In the genomic region with DNA sequence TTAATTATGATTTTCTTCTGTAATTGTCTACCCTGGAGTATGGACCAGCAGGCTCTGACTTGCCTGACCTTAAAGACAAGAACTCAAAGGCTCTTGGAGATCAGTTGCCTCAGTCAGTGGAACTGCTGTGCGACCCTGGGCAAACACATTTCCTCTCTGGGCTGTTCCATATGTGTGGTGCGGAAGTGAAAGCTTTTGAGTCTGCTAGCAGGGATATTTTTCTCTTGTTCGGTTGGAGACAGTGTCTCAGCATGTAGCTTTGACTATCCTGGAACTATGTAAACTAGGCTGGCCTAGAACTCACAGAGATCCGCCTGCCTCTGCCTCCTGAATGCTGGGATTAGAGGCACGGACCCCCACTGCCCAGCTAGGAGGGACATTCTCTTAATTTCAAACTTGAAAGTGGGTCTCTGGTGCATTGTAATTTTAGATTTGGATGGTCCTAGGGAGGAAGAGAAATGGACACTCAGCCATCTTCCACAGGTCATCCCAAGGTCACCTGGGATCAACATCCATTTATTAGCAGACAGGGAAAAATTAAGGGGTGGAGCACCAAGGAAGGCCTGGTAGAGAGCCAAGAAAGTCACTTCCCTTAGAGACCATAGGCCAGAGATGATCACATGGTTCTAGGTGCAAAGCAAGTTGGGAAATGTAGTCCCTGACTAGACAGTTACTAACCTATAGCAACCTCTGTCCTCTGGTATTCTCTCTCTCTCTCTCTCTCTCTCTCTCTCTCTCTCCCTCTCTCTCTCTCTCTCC, we compare ENCODE assay signal across 8 mouse cellular contexts.
DNase-seq lines count a peak whose midpoint lies in the region; ATAC-seq lines count a peak whose summit lies in the region.

No protein-coding gene starts in this region.

- H3K4me1 ChIP-seq in forebrain, embryonic 14.5 days (ENCODE audit: control insufficient read depth, insufficient read depth, low read length) = no peaks in the 10 kb centered on the region
- no peaks in the 10 kb centered on the region for H3K4me1 ChIP-seq in forebrain, embryonic 11.5 days (replicated peaks; ENCODE audit: control insufficient read depth, insufficient read depth, low read length)

- no peaks in the 10 kb centered on the region for H3K36me3 ChIP-seq in forebrain, embryonic 14.5 days (ENCODE audit: control insufficient read depth, insufficient read depth, low read length)
- no peaks in the 10 kb centered on the region for H3K36me3 ChIP-seq in forebrain, embryonic 11.5 days (ENCODE audit: control insufficient read depth, insufficient read depth, low read length)

- H3K9ac ChIP-seq in forebrain, embryonic 14.5 days (ENCODE audit: low read length) = no peak overlapping the region
- H3K9ac ChIP-seq in forebrain, embryonic 11.5 days (ENCODE audit: low read length) = no peak overlapping the region

- ATAC-seq in forebrain, embryonic 14.5 days = no peak
- no peak for ATAC-seq in forebrain, embryonic 11.5 days (replicated peaks; ENCODE audit: low FRiP score)
- ATAC-seq in granulocyte monocyte progenitor cell, adult 5-6 weeks (replicated peaks; ENCODE audit: poor library complexity, severe bottlenecking) = peak; percentile 58
- ATAC-seq in monocyte, adult 5-6 weeks (replicated peaks; ENCODE audit: insufficient number of reproducible peaks, low FRiP score, low TSS enrichment, poor library complexity, severe bottlenecking) = peak; percentile 69

- no peaks in the 10 kb centered on the region for H3K27me3 ChIP-seq in forebrain, embryonic 14.5 days (replicated peaks; ENCODE audit: control insufficient read depth, insufficient read depth, low read length)
- no peaks in the 10 kb centered on the region for H3K27me3 ChIP-seq in forebrain, embryonic 11.5 days (ENCODE audit: control insufficient read depth, insufficient read depth, low read length)

- H3K4me2 ChIP-seq in forebrain, embryonic 14.5 days (ENCODE audit: low read length) = no peak overlapping the region
- no peak overlapping the region for H3K4me2 ChIP-seq in forebrain, embryonic 11.5 days (ENCODE audit: low read depth, low read length, severe bottlenecking)

- H3K27ac ChIP-seq in forebrain, embryonic 14.5 days (ENCODE audit: low read depth, low read length) = no peak overlapping the region
- H3K27ac ChIP-seq in forebrain, embryonic 11.5 days (ENCODE audit: low read depth, low read length) = no peak overlapping the region

- H3K9me3 ChIP-seq in forebrain, embryonic 14.5 days (replicated peaks; ENCODE audit: control insufficient read depth, low read length) = no peaks in the 10 kb centered on the region
- no peaks in the 10 kb centered on the region for H3K9me3 ChIP-seq in forebrain, embryonic 11.5 days (ENCODE audit: control insufficient read depth, low read length)

- 92% methylated on average over 5 of the region's 5 CpGs for WGBS in forebrain, embryonic 14.5 days
- 88% methylated on average over 5 of the region's 5 CpGs for WGBS in forebrain, embryonic 11.5 days

- peak; percentile 59 for DNase-seq in forebrain, embryonic 14.5 days (ENCODE audit: low spot score)
- DNase-seq in forebrain, embryonic 11.5 days (ENCODE audit: low spot score) = no peak
- DNase-seq in CD4-positive, CD25-positive, alpha-beta regulatory T cell, adult 2 months (ENCODE audit: low read depth, low spot score) = peak; percentile 60
- DNase-seq in kidney, postnatal 14 days = peak; percentile 55
- no peak for DNase-seq in cerebellum, adult 11 months
- no peak for DNase-seq in right cerebral cortex, postnatal 36 days (ENCODE audit: low spot score in 2 of 2)

- no peak overlapping the region for H3K4me3 ChIP-seq in forebrain, embryonic 14.5 days (ENCODE audit: low read depth, low read length)
- no peak overlapping the region for H3K4me3 ChIP-seq in forebrain, embryonic 11.5 days (ENCODE audit: low read depth, low read length)

Comparison
In these comparisons a context has a peak if more than half of its experiments do, and no peak if none do; other contexts are left out.
1. DNase-seq: peak in forebrain, embryonic 14.5 days (single experiment), CD4-positive, CD25-positive, alpha-beta regulatory T cell, adult 2 months (single experiment) and kidney, postnatal 14 days (single experiment); none in forebrain, embryonic 11.5 days (single experiment), cerebellum, adult 11 months (single experiment) and right cerebral cortex, postnatal 36 days (0 of 2).
2. ATAC-seq: peak in granulocyte monocyte progenitor cell, adult 5-6 weeks (single experiment) and monocyte, adult 5-6 weeks (single experiment); none in forebrain, embryonic 14.5 days (single experiment) and forebrain, embryonic 11.5 days (single experiment).